8 mouse cellular contexts compared by ENCODE assay signal in the genomic region with DNA sequence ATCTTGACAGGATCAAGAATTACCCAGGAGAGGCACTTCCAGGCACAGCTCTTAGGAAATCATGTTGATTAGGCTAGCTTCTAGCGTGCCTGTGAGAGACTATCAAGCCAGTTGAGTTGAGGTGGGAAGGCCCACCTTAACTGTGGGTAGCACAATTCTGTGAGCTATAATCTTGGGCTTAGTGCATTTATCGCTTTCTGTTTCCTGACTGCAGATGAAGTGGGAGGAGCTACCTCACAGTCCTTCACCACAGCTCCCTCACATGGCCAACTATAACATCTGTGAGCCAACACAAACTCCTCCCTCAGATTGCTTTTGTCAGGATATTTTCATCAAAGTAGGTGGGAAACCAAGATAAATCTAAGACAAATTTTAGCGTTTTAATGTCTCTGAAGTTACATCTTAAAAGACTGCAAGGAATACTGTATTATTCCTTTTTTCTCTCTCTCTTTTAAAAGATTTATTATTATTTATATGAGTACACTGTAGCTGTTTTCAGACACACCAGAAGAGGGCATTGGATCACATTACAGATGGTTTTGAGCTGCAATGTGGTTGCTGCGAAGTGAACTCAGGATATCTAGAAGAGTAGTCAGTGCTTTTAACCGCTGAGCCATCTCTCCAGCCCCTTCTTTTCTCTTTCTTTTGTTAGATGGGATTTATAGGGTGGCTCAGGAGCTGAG. TPM values are rescaled to one million over a fixed set of nuclear protein-coding genes. Genes with fewer than 3 reads are reported as not detected.
A peak's percentile ranks its signal among the peaks of the same experiment; 100 is the strongest.
DNase-seq lines count a peak whose midpoint lies in the region.

No protein-coding gene starts in this region.

- no peak overlapping the region for H3K27ac ChIP-seq in brown adipose tissue, adult 24 weeks (replicated peaks; ENCODE audit: low read depth, low read length)

- peak; percentile 36 for DNase-seq in cerebellum, adult 9-10 months
- DNase-seq in cerebellum, postnatal 36 days: no peak
- peak; percentile 84 for DNase-seq in A20 (ENCODE audit: low read depth, low spot score)
- peak; percentile 64 for DNase-seq in heart, adult 8-10 months (ENCODE audit: low spot score)
- DNase-seq in kidney, adult 9 months: peak; percentile 71
- DNase-seq in lung, postnatal 4 days: peak; percentile 53 to 70
- DNase-seq in telencephalon, adult 2 months (ENCODE audit: low read depth, low spot score): peak; percentile 36

- no peaks in the 10 kb centered on the region for H3K4me1 ChIP-seq in brown adipose tissue, adult 24 weeks (ENCODE audit: control insufficient read depth, insufficient read depth, insufficient read length, low read length)

- H3K4me3 ChIP-seq in brown adipose tissue, adult 24 weeks (ENCODE audit: insufficient read depth, low read depth, low read length): peak overlapping the region; percentile 38

RNA-seq across cellular contexts. Expression of gene Med15, which starts 5.4 kb away (rescaled TPM):
- polyA plus RNA-seq in brown adipose tissue, adult 24 weeks (2012; ENCODE audit: insufficient read depth, insufficient read length, missing spikeins): 14.7 and 16.2 TPM in 2 replicates
- 10 to 100 TPM; 22.3 to 27.2 (median 23.0) TPM for total RNA-seq in heart, adult 8-10 months (2022)

RNA-seq across cellular contexts. Expression of gene Klhl22, which starts 32.1 kb away (rescaled TPM):
- polyA plus RNA-seq in brown adipose tissue, adult 24 weeks (2012; ENCODE audit: insufficient read depth, insufficient read length, missing spikeins): 10.2 and 19.0 TPM in 2 replicates
- total RNA-seq in heart, adult 8-10 months (2022): 10 to 100 TPM; 18.8 to 23.0 (median 19.4) TPM

Comparison
In these comparisons a context has a peak if more than half of its experiments do, and no peak if none do; other contexts are left out.
1. DNase-seq: peak in cerebellum, adult 9-10 months (single experiment), A20 (single experiment), heart, adult 8-10 months (single experiment), kidney, adult 9 months (single experiment), lung, postnatal 4 days (2 of 2) and telencephalon, adult 2 months (single experiment); none in cerebellum, postnatal 36 days (0 of 2).